Mouse (Mus musculus): Measurements from ENCODE around the gene Gbp8.
"Not testable (repeated sequence)": the region's sequence is repeated elsewhere in the genome, so short reads cannot be mapped to it uniquely, and the experiment has no call there.

The Gbp8 gene

DNA sequence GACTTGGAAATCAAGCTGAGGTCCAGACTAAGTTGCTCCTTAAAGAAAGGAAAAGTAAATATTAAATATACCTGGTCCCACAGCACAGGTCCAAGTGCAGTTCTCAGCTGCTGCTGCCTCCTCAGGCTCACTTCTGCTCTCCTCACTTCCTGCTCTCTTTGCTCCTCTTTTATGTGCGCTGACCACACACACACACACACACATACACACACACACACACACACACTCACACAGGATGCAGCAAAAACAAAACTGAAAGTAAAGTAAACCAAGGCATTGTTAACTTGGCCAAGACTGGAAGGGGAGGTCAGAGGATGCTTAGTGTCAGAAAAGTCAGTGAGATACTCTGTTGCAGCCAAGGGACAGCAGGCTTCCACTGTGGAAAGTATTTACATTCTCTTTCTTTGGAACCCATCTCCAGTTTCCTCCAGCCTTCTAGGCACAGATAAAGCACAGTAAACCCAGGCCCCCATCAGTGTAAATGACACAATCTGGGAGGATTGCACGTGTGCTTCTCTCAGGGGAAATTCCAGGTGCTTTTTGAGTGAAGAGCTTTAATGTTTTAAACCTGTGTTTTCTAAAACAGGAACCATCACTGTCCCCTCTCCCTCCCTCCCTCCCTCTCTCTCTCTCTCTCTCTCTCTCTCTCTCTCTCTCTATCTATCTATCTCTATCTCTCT lies at the start of gene Gbp8, which contains the start of the genes Gbp9 and Gbp4:
Gbp8 (minus strand) TSS at position 132 of the 680 bp plus-strand sequence.
Gbp9 (minus strand) TSS at position 131 of the 680 bp plus-strand sequence.
Gbp4 (minus strand) TSS at position 178 of the 680 bp plus-strand sequence.
- DNase-seq (ENCODE audit: low read depth, low spot score): not testable (repeated sequence)

DNA sequence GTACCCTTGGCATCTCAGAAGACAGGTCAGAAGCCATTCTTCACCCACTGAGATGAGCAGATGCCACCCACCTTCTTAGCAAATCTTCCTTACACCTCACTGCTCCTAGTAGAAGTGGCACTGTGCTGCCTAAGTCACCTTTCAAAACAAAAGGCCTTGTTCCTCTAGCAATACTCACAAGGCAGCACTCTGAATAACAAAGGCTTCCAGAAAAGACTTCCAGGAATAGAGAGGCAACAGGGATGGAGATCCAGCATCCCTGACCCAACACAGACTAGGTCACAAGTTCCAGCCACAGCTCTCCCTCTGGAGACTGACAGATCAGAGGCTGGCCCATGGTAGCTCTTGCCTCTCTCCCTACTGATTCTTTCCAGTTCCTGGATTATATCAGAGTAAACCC lies 42.1 kb upstream of the Gbp8 start:
- DNase-seq (ENCODE audit: low read depth, low spot score): no peak

DNA sequence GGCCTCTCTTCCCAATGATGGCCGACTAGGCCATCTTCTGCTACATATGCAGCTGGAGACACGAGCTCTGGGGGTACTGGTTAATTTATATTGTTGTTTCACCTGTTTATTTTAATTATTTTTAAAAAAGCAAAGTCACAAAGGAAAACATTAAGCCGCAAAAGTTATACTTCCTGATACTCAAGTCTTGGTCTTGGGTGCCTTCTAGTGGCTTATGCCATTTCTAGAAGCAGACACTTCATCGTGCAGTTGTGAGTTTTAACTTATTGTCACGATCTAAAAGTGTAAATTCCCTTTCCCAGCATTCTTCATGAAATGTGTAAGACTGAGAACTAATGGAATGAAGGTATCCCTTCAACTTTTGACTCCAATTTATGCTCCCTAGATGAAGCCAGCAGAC lies 17.2 kb upstream of the Gbp8 start:
- DNase-seq (ENCODE audit: low read depth, low spot score): no peak

DNA sequence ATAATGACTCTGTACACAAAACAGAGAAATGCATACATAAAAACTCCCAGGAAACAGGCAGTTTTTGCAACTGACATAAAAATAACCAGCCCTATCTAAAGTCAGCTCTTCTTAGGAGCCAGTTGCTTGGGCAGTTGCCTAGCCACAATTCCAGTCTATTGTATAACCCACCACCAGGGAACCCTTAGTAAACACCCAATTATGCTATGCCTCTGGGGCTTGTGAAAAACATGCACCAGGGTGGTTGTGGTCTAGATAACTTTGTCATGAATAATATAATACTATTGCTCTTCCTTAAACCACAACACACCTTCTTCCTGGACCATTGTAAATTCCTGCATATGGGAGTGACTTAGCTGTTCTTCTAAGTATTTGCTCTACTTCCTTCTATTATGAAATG lies 14.7 kb upstream of the Gbp8 start:
- DNase-seq (ENCODE audit: low read depth, low spot score): no peak

DNA sequence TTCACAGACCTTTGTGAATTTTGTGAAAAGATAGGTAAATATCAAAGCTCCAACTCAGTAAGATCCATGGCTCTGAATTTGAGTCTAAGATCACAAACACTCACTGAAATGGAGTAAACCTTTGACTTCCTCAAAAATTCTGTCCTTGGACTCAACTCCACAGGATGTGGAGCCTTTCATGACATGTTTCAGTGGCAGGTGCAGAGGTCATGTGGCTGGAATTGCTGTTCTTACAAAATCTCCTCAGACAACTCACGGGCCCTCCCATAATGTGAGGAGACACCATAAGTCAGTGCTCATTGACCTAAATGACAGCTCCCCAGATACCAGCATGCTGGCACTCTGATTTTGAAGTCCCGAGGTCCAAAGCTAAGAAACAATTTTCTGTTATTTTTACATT lies 8.7 kb upstream of the Gbp8 start:
- DNase-seq (ENCODE audit: low read depth, low spot score): not testable (repeated sequence)

DNA sequence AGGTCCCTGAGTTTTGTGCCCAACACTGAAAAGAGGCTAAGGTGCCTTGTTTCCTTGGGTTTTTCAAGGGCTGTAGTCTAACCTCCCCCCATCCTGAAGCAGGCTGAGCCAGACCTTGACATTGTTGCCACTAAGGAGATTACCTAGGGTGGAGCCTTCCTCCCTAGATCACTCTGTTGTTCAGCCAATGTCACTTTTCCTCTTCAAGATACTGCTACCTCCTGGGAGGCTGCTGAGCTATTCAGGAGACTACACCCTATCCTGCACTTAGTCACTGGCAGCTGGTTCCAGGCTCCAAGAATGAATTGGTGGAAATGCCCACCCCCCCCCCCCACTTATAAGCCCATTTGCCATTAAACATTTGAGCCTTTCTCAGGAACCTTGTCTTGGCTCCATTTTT lies 7.1 kb upstream of the Gbp8 start:
- no peak for DNase-seq (ENCODE audit: low read depth, low spot score)

DNA sequence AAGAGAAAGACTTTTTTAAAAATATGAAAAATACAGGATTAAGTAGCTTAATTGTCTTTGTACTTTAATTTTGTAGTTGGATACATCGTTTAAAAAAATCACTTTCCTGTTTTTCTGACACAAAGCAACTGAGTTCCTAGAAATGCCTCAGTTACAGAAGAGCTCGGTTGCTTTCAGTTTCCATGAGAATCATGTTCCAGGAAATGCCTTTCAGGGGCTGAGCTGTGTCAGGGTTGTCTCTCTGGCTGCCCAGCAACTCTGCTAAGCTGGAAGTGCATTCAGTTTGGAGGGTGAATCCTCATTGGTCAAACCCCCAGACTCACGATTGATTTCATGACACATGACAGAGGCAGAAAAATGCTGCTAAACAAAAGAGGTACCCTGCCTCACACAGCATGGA lies 6.4 kb upstream of the Gbp8 start:
- not testable (repeated sequence) for DNase-seq (ENCODE audit: low read depth, low spot score)

DNA sequence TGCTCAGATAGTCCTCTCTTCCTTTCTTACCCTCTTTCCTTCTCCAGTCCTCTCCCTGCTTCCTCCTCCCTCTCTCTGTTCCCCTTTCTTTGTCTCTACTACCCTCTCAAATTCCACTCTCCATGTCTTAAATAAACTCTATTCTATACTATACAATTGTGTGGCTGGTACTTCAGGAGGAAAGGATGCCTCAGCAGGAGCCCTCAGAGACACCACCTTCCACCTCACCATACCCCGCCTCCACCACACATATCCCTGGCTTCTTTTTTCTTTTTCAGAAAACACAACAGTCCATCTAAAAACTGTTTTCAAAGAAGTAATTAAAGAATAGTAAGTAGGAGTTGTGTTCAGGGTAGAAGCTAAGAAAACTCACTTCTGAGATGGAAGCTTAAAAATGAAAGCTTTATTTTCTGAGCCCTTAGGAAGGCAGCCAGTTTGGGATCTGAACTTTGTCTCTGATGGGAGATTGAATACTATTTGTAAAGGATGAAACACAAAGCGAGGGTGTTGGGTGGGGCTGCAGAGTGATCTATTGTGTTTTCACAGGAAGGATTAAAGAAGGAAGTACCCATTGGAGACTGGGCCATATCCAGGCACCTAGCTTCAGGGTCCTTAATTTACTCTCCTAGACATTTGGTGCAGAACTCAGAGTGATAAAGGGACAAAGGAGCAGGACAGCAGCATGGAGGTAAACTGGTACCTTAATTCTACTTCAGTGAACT lies 910 bp upstream of the Gbp8 start:
- DNase-seq (ENCODE audit: low read depth, low spot score): not testable (repeated sequence)

DNA sequence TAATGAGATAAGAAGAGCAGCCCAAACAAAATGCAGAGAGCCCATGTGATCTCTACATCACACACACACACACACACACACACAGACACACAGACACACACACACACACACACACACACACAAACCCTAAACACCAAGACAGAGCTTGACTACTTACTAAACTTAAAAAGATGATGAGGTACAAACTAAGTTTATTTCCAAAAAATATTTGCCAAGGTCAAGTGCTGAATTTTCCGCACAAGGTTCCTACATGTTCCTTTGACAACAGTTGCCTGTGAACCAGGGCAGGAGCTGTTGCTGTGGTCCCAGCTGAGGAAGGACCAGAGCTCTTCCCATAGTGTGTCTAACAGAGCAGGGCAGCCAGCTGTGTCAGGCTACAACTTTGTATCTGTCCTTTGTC lies 434 bp downstream of the Gbp8 start:
- no peak for DNase-seq (ENCODE audit: low read depth, low spot score)

DNA sequence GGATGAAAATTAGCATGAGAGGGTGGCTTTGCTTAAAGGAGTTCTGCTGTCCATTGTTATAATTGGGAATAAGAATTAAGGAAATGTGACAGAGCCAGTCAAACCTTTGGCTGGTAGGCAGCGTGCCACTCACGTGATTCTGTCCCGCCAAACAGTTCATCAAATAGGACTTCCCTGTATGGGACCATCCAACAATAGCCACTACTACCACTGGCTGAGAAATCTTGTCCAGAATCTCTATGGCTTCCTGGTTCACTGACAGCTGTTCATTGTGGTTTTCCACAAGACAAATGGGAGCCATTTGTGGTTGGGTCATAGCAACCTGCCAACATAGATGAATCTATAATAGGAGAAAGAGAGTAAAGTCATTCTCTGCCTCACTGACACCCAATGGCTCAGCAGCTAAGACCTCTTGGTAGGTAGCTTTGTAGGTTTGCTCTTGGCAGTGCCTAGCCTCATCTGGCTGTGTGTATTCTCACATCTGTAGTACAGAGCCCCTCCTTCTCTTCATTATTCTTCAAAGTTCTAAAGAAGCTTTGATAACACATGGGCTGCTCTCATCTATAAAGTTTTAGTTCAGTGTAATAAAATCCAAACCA lies 2.5 kb downstream of the Gbp8 start:
- DNase-seq (ENCODE audit: low read depth, low spot score): not testable (repeated sequence)

DNA sequence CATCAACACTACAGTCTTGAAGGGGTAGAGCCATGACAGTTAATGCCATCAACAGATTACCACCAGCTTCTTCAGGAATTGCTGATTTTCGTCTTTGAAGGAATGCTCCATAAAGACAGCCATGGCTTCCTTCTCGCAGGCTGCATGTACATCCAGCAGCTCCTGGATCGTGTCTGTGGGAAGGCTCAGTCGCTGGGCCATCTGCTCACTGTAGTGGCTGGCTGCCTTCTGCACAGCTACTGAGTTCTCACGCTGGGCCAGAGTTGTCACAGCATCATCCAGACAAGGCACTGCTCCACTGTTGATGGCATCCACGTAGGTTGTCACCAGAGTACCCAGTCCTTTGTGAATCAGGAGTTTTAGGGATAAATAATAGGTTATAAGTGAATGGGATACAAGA lies 17.6 kb downstream of the Gbp8 start:
- not testable (repeated sequence) for DNase-seq (ENCODE audit: low read depth, low spot score)

DNA sequence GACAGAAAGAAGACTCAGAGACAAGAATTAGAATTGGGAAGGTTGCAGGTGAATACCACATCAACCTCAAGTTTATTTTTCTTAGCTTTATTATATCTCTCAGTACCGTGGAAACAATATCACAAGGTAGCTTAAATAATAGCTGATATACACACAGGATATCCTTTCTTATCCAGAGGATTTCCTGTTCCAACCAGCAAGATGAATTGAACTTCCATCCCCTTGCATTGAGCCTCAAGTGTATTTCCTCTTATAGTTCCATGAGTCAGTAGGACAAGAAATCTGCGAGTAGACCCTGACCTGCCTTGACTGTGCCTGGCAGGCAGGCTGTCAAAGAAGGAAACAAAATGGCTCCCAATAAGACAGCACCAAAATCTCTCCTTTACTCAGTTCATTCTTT lies 23.6 kb downstream of the Gbp8 start:
- no peak for DNase-seq (ENCODE audit: low read depth, low spot score)

DNA sequence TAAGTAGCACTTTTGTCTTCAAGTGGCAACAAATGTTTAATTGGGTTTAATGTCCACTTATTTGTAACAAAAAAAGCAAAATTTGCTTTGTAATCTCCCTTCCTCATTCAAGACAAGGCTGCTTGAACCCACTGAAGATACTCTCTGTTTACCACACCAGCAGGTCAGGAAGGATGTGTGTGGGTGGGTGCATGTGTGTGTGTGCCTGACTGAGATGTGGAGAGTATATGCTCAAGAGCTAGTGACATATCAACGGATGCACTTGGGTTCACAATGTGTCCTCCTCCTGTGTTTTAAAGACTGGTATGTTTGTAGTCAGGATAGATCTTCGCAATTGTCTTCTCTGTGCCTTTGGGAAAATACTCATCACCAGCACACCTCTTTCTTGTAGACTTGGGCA lies 24.6 kb downstream of the Gbp8 start:
- DNase-seq (ENCODE audit: low read depth, low spot score): no peak

DNA sequence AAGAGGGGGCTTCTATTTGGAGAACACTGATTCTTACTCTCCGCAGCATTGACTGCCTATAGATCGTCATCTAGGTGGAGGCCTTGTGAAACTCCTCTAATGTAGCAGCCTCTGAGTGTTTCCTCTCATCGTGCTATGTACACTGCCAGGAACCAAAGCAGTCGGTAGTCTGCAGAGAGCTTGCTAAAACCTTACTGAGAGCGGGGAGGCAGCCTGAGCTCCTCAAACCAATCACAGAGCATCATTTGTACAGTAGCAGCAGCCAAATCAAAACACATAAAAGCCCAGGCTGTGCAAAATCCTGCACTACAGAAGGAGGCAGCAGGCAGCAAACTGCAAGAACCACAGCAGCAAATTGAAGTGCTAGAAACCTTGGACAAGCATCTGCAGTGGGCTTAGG lies 25.7 kb downstream of the Gbp8 start:
- DNase-seq (ENCODE audit: low read depth, low spot score): no peak

DNA sequence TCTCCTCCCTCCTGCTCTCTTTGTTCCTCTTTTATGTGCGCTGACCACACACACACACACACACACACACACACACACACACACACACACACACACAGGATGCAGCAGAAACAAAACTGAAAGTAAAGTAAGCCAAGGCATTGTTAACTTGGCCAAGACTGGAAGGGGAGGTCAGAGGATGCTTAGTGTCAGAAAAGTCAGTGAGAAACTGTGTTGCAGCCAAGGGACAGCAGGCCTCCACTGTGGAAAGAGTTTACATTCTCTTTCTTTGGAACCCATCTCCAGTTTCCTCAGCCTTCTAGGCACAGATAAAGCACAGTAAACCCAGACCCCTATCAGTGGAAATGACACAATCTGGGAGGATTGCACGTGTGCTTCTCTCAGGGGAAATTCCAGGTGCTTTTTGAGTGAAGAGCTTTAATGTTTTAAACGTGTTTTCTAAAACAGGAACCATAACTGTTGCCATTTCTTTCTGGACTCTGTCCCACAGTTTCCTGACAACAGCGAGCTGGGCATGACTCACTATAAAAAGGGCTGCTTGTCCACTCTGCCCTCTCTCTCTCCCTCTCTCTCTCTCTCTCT lies 29.0 kb downstream of the Gbp8 start:
- DNase-seq (ENCODE audit: low read depth, low spot score): not testable (repeated sequence)

DNA sequence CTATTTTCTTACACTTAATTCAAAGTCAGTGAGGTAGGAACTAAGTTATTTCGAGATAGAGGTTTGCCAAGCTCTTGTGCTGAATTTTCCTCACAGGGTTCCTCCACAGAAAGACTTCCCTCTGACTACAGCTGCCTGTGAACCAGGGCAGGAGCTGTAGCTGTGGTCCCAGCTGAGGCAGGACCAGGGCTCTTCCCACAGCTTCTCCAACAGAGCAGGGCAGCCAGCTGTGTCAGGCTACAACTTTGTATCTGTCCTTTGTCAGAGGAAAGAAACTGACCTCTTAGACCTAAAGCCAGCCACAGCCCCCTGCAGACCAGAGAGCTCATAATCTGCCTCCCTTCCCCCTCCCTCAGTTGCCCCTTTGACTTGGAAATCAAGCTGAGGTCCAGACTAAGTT lies 29.6 kb downstream of the Gbp8 start:
- not testable (repeated sequence) for DNase-seq (ENCODE audit: low read depth, low spot score)

DNA sequence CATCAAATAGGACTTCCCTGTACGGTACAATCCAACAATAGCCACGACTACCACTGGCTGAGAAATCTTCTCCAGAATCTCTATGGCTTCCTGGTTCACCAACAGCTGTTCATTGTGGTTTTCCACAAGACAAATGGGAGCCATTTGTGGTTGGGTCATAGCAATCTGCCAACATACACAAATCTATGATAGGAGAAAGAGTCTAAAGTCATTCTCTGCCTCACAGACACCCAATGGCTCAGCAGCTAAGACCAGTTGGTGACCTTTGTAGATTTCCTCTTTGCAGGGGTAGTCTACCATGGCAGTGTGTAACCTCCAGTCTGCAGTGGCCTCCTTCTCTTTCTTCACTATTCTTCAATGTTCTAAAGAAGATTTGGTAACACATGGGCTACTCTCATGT lies 33.7 kb downstream of the Gbp8 start:
- DNase-seq (ENCODE audit: low read depth, low spot score): not testable (repeated sequence)

DNA sequence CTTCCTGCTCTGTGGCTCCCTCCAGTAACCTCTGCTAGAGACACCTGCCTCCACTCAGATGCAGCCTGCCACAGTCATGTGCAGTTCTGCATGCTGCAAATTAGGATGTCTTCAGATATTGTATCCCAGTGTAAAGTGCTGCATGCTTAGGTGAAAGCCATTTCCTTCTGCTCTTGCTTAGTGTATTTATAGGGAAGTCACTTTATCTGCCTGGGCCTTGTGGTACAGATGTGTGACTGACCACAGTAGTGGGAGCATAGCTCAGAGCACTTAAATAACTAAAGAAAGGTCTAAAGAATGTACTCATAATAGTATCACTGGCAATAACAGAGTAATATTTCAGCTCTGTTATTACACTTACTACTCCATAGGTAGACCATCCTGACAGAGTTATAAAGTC lies 57.4 kb downstream of the Gbp8 start:
- DNase-seq (ENCODE audit: low read depth, low spot score): no peak

DNA sequence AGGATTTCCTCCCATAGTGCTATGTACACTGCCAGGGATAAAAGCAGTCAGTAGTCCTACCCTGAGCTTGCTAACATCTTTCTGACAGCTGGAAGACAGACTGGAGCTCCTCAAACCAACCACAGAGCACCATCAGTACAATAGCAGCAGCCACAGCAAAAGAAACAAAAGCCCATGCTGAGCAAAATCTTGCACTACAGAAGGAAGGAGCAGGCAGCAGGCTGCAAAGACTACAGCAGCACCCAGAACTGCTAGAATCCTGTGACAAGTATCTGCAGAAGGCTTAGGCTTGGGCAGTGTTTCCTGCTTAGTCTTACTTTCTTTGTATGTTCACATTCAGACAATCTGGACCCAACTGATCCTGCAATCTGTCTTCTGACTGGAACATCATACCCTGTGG lies 71.0 kb downstream of the Gbp8 start:
- DNase-seq (ENCODE audit: low read depth, low spot score): not testable (repeated sequence)

DNA sequence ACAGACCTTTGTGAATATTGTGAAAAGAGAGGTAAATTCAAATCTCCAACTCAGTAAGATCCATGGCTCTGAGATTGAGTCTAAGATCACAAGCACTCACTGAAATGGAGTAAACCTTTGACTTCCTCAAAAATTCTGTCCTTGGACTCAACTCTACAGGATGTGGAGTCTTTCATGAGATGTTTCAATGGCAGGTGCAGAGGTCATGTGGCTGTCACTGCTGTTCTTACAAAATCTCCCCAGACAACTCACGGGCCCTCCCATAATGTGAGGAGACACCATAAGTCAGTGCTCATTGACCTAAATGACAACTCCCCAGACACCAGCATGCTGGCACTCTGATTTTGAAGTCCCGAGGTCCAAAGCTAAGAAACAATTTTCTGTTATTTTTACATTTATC lies 74.9 kb downstream of the Gbp8 start:
- DNase-seq (ENCODE audit: low read depth, low spot score): not testable (repeated sequence)

DNA sequence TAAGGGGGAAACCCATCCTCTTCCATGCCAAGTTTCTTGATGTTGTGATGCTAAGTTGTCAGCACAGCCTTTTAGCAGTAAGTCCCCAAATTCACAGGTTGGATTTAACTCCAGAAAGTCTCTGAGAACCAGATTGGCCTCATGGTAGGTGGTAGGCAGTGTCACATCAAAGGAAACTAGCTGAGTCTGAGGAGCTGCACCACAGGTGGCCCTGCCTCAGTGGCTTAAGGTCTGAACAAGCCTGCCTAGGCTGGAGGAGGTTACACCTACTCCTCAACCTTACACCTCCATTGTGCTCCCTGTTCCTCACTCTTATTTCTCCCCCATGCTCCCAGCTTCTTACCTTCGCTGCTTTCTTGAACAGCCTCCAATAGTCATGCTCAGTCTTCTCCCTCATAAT lies 76.0 kb downstream of the Gbp8 start:
- no peak for DNase-seq (ENCODE audit: low read depth, low spot score)

DNA sequence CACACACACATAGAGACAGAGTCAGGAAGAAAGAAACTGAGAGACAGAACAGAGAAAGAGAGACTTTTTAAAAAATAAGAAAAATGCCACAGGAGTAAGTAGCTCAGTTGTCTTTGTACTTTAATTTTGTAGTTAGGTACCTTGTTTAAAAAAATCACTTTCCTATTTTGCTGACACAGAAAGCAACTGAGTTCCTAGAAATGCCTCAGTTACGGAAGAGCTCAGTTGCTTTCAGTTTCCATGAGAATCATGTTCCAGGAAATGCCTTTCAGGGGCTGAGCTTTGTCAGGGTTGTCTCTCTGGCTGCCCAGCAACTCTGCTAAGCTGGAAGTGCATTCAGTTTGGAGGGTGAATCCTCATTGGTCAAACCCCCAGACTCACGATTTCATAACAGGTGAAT lies 76.9 kb downstream of the Gbp8 start:
- not testable (repeated sequence) for DNase-seq (ENCODE audit: low read depth, low spot score)

Measured in brain, embryonic 18.5 days (tissue).